Mouse (Mus musculus): ENCODE measurements at regions not wholly inside any gene's neighbourhood (a gene's known extent, or its start where the extent isn't known, plus 50 kb on each side); places are given as distances from the start of the nearest gene placed in this dataset.

- DNase-seq: no peak
Observed at GRCm38 (mm10) chr1:55888711-55889366, 483.1 kb downstream of the Plcl1 start.

- DNase-seq: peak; percentile 25
Observed at GRCm38 (mm10) chr1:55890511-55891151, 484.9 kb downstream of the Plcl1 start.

- DNase-seq: no peak
Observed at GRCm38 (mm10) chr1:55891894-55892293, 486.2 kb downstream of the Plcl1 start.

- no peak for DNase-seq
Observed at GRCm38 (mm10) chr1:55897572-55897971, 491.9 kb downstream of the Plcl1 start.

GRCm38 (mm10) chr1:55898031-55898430 lies 492.3 kb downstream of the Plcl1 start:
- no peak for DNase-seq

GRCm38 (mm10) chr1:55900033-55900432 lies 494.3 kb downstream of the Plcl1 start:
- no peak for DNase-seq

GRCm38 (mm10) chr1:55903177-55903576 lies 497.5 kb downstream of the Plcl1 start:
- no peak for DNase-seq

GRCm38 (mm10) chr1:55904571-55904970 lies 498.9 kb downstream of the Plcl1 start:
- no peak for DNase-seq

GRCm38 (mm10) chr1:55905232-55905631 lies 499.5 kb downstream of the Plcl1 start:
- no peak for DNase-seq

GRCm38 (mm10) chr1:55910024-55910423 lies 504.3 kb downstream of the Plcl1 start:
- DNase-seq: no peak

- DNase-seq: no peak
Observed at GRCm38 (mm10) chr1:55914284-55914683, 508.6 kb downstream of the Plcl1 start.

- no peak for DNase-seq
Observed at GRCm38 (mm10) chr1:55915940-55916339, 510.2 kb downstream of the Plcl1 start.

- no peak for DNase-seq
Observed at GRCm38 (mm10) chr1:55919516-55919915, 513.8 kb downstream of the Plcl1 start.

- no peak for DNase-seq
Observed at GRCm38 (mm10) chr1:55946786-55947549, 541.2 kb downstream of the Plcl1 start.

GRCm38 (mm10) chr1:55947618-55948283 lies 542.0 kb downstream of the Plcl1 start:
- no peak for DNase-seq

- DNase-seq: no peak
Observed at GRCm38 (mm10) chr1:55949606-55950005, 543.9 kb downstream of the Plcl1 start.

GRCm38 (mm10) chr1:55957804-55958445 lies 552.2 kb downstream of the Plcl1 start:
- DNase-seq: no peak

- DNase-seq: peak; percentile 72
Observed at GRCm38 (mm10) chr1:55960291-55960690, 554.6 kb downstream of the Plcl1 start.

- DNase-seq: no peak
Observed at GRCm38 (mm10) chr1:55963867-55964266, 558.1 kb downstream of the Plcl1 start.

GRCm38 (mm10) chr1:55966273-55966672 lies 560.6 kb downstream of the Plcl1 start:
- no peak for DNase-seq

GRCm38 (mm10) chr1:55967869-55968268 lies 562.1 kb downstream of the Plcl1 start:
- DNase-seq: no peak

GRCm38 (mm10) chr1:55977796-55978195 lies 572.1 kb downstream of the Plcl1 start:
- no peak for DNase-seq
